In genomic region chr4:89299721-89300120, GRCm38 (mm10) we compare ENCODE assay signal across 24 mouse cellular contexts. TPM values are rescaled to one million over a fixed set of nuclear protein-coding genes. Genes with fewer than 3 reads are reported as not detected.
DNase-seq lines count a peak whose midpoint lies in the region; ATAC-seq and TF ChIP-seq lines count a peak whose summit lies in the region.
"Had no signal": no experiment of that assay in that cellular context is flagged by ENCODE, and none has a peak within 500 bp of the region (broad histone marks: within the 10 kb centered on the region; RNA-seq: fewer than 3 reads in every experiment).

No protein-coding gene starts in this region.

- no peak overlapping the region for H3K4me2 ChIP-seq in hindbrain, embryonic 14.5 days (replicated peaks)
- no peak overlapping the region for H3K4me2 ChIP-seq in midbrain, embryonic 11.5 days
- H3K4me2 ChIP-seq in midbrain, embryonic 13.5 days (replicated peaks), result no peak overlapping the region
- H3K4me2 ChIP-seq: embryonic facial prominence, embryonic 12.5 days; forebrain, embryonic 13.5 days; forebrain, embryonic 15.5 days had no signal

- no peak for ATAC-seq in hindbrain, embryonic 14.5 days (ENCODE audit: low FRiP score)
- no peak for ATAC-seq in midbrain, embryonic 11.5 days (ENCODE audit: low FRiP score)
- no peak for ATAC-seq in midbrain, embryonic 13.5 days
- ATAC-seq: activated CD4-positive, CD25-positive, alpha-beta regulatory T cell, adult 4 months; forebrain, embryonic 13.5 days; forebrain, embryonic 15.5 days; forebrain, postnatal 0 days; Patski had no signal

- no peak overlapping the region for H3K9ac ChIP-seq in hindbrain, embryonic 14.5 days
- no peak overlapping the region for H3K9ac ChIP-seq in midbrain, embryonic 11.5 days (ENCODE audit: low read length)
- no peak overlapping the region for H3K9ac ChIP-seq in midbrain, embryonic 13.5 days (replicated peaks)
- no peak overlapping the region for H3K9ac ChIP-seq in MEL (ENCODE audit: control insufficient read depth, low read depth, low read length, poor library complexity, severe bottlenecking)
- H3K9ac ChIP-seq: embryonic facial prominence, embryonic 12.5 days; forebrain, embryonic 13.5 days; forebrain, embryonic 15.5 days; forebrain, postnatal 0 days had no signal

- no peak overlapping the region for H3K4me3 ChIP-seq in hindbrain, embryonic 10.5 days
- H3K4me3 ChIP-seq in hindbrain, embryonic 14.5 days (replicated peaks; ENCODE audit: low read length), result no peak overlapping the region
- no peak overlapping the region for H3K4me3 ChIP-seq in midbrain, embryonic 11.5 days (ENCODE audit: low read depth, low read length)
- H3K4me3 ChIP-seq in midbrain, embryonic 13.5 days (replicated peaks), result no peak overlapping the region
- H3K4me3 ChIP-seq in MEL (ENCODE audit: control insufficient read depth in 1 of 2, insufficient read depth in 1 of 2, low read depth in 2 of 2, low read length in 2 of 2), result no peak overlapping the region
- H3K4me3 ChIP-seq: embryonic facial prominence, embryonic 10.5 days; embryonic facial prominence, embryonic 12.5 days; forebrain, embryonic 13.5 days; forebrain, embryonic 15.5 days had no signal

- peaks cover 23% of the 10 kb centered on the region for H3K79me2 ChIP-seq in MEL (ENCODE audit: control insufficient read depth, insufficient read depth, low read length, poor library complexity)

- WGBS in hindbrain, embryonic 10.5 days, result 2% methylated on average over 2 of the region's 2 CpGs
- 0% methylated on average over 2 of the region's 2 CpGs for WGBS in hindbrain, embryonic 14.5 days
- WGBS in midbrain, embryonic 11.5 days, result 1% methylated on average over 2 of the region's 2 CpGs
- 0% methylated on average over 2 of the region's 2 CpGs for WGBS in midbrain, embryonic 13.5 days

- TF ChIP-seq CTCF in MEL (IDR thresholded peaks at IDR 0.05 in 2 of 3, conservative IDR thresholded peaks at IDR 0.05 in 1 of 3; ENCODE audit: control insufficient read depth in 1 of 3, insufficient read depth in 1 of 3, low read depth in 2 of 3, low read length in 3 of 3, poor library complexity in 1 of 3, severe bottlenecking in 1 of 3), result no peak

- no peaks in the 10 kb centered on the region for H3K36me3 ChIP-seq in hindbrain, embryonic 10.5 days
- H3K36me3 ChIP-seq in hindbrain, embryonic 14.5 days (replicated peaks; ENCODE audit: control insufficient read depth, insufficient read depth), result no peaks in the 10 kb centered on the region
- H3K36me3 ChIP-seq in midbrain, embryonic 11.5 days (ENCODE audit: control insufficient read depth, insufficient read depth, low read length), result no peaks in the 10 kb centered on the region
- no peaks in the 10 kb centered on the region for H3K36me3 ChIP-seq in midbrain, embryonic 13.5 days
- H3K36me3 ChIP-seq in MEL (ENCODE audit: control insufficient read depth in 1 of 2, insufficient read depth in 2 of 2, low read length in 2 of 2), result peaks cover 33 to 36% of the 10 kb centered on the region in 2 experiments
- H3K36me3 ChIP-seq: embryonic facial prominence, embryonic 10.5 days; embryonic facial prominence, embryonic 12.5 days; forebrain, embryonic 15.5 days had no signal

- peaks cover 100% of the 10 kb centered on the region for H3K27me3 ChIP-seq in hindbrain, embryonic 10.5 days (ENCODE audit: insufficient read depth, poor library complexity, severe bottlenecking)
- peaks cover 97% of the 10 kb centered on the region for H3K27me3 ChIP-seq in hindbrain, embryonic 14.5 days (ENCODE audit: control insufficient read depth, insufficient read depth, low read length)
- peaks cover 89% of the 10 kb centered on the region for H3K27me3 ChIP-seq in midbrain, embryonic 11.5 days (ENCODE audit: control insufficient read depth, insufficient read depth, low read length)
- peaks cover 93% of the 10 kb centered on the region for H3K27me3 ChIP-seq in midbrain, embryonic 13.5 days
- no peaks in the 10 kb centered on the region for H3K27me3 ChIP-seq in MEL (ENCODE audit: control insufficient read depth in 1 of 2, insufficient read depth in 2 of 2, low read length in 2 of 2)
- H3K27me3 ChIP-seq: Patski had no signal

- no peak for TF ChIP-seq RAD21 in MEL (IDR thresholded peaks at IDR 0.05; ENCODE audit: low read depth, low read length)

- no peaks in the 10 kb centered on the region for H3K9me3 ChIP-seq in hindbrain, embryonic 10.5 days
- no peaks in the 10 kb centered on the region for H3K9me3 ChIP-seq in hindbrain, embryonic 14.5 days (ENCODE audit: control insufficient read depth, low read length)
- H3K9me3 ChIP-seq in midbrain, embryonic 11.5 days (ENCODE audit: control insufficient read depth, low read length), result no peaks in the 10 kb centered on the region
- H3K9me3 ChIP-seq in midbrain, embryonic 13.5 days, result no peaks in the 10 kb centered on the region
- no peaks in the 10 kb centered on the region for H3K9me3 ChIP-seq in MEL (replicated peaks; ENCODE audit: insufficient read depth, low read length)
- H3K9me3 ChIP-seq: embryonic facial prominence, embryonic 10.5 days; embryonic facial prominence, embryonic 12.5 days; forebrain, embryonic 13.5 days; forebrain, embryonic 15.5 days had no signal

- peak; percentile 5 for DNase-seq in hindbrain, embryonic 10.5 days (ENCODE audit: low spot score)
- DNase-seq in hindbrain, embryonic 14.5 days (ENCODE audit: low spot score), result no peak
- DNase-seq in midbrain, embryonic 11.5 days (ENCODE audit: low spot score, missing footprints), result peak; percentile 87
- DNase-seq in MEL (ENCODE audit: low read depth, low spot score), result peak; percentile 54
- no peak for DNase-seq in heart, adult 18-20 months
- DNase-seq: adrenal gland, adult 8-10 months; adrenal gland, postnatal 14 days; adrenal gland, postnatal 36 days; cerebellum, adult 11-12 months; cerebellum, adult 2 months; cerebellum, adult 9-10 months; cerebellum, postnatal 10 days; cerebellum, postnatal 25 days; forebrain, postnatal 0 days had no signal

- no peak overlapping the region for H3K27ac ChIP-seq in hindbrain, embryonic 10.5 days
- H3K27ac ChIP-seq in hindbrain, embryonic 14.5 days, result no peak overlapping the region
- H3K27ac ChIP-seq in midbrain, embryonic 11.5 days (ENCODE audit: low read depth, low read length), result no peak overlapping the region
- no peak overlapping the region for H3K27ac ChIP-seq in midbrain, embryonic 13.5 days
- no peak overlapping the region for H3K27ac ChIP-seq in MEL (ENCODE audit: control insufficient read depth, low read depth, low read length)
- H3K27ac ChIP-seq: embryonic facial prominence, embryonic 10.5 days; embryonic facial prominence, embryonic 12.5 days; forebrain, embryonic 13.5 days; forebrain, embryonic 15.5 days had no signal

- H3K4me1 ChIP-seq in hindbrain, embryonic 10.5 days (replicated peaks), result peaks cover 20% of the 10 kb centered on the region
- no peaks in the 10 kb centered on the region for H3K4me1 ChIP-seq in hindbrain, embryonic 14.5 days (replicated peaks; ENCODE audit: control insufficient read depth, insufficient read depth, low read length)
- H3K4me1 ChIP-seq in midbrain, embryonic 11.5 days (ENCODE audit: control insufficient read depth, insufficient read depth, low read length), result peaks cover 9% of the 10 kb centered on the region
- H3K4me1 ChIP-seq in midbrain, embryonic 13.5 days (replicated peaks), result peaks cover 10% of the 10 kb centered on the region
- peaks cover 5 to 8% of the 10 kb centered on the region in 2 experiments for H3K4me1 ChIP-seq in MEL (ENCODE audit: control insufficient read depth in 1 of 2, insufficient read depth in 2 of 2, low read length in 2 of 2)

- TF ChIP-seq EP300 in MEL (IDR thresholded peaks at IDR 0.05; ENCODE audit: low read depth in 1 of 2, low read length in 2 of 2), result peak in 1 of 2 experiments; percentile 62; a peak in 2 of 4 replicates

- no peak for TF ChIP-seq POLR2A in MEL (IDR thresholded peaks at IDR 0.05; ENCODE audit: control insufficient read depth in 1 of 2, insufficient read depth in 1 of 2, low read depth in 1 of 2, low read length in 2 of 2, poor library complexity in 1 of 2)

TF ChIP-seq in MEL, 35 proteins besides CTCF, POLR2A, EP300 and RAD21:
- TF ChIP-seq HCFC1 (IDR thresholded peaks at IDR 0.05; ENCODE audit: low read depth, low read length) (no peak), ZNF384 (IDR thresholded peaks at IDR 0.05; ENCODE audit: low read depth, low read length) (peak; percentile 72), GATA1 (IDR thresholded peaks at IDR 0.05; ENCODE audit: low read depth, low read length) (peak; percentile 74), RCOR1 (IDR thresholded peaks at IDR 0.05; ENCODE audit: low read depth, low read length) (peak; percentile 91)

RNA-seq across cellular contexts. Expression of gene Cdkn2a, which starts 5.3 kb away (rescaled TPM):
- polyA plus RNA-seq in hindbrain, embryonic 10.5 days (2016; fragmentation: Nextera tagmentation; extraction: Ambion mirVana), result not detected in 2 replicates
- not detected in 2 replicates for polyA plus RNA-seq in hindbrain, embryonic 14.5 days (2014; fragmentation: Nextera tagmentation; extraction: Ambion mirVana)
- polyA plus RNA-seq in midbrain, embryonic 11.5 days (2014; fragmentation: Nextera tagmentation; extraction: Ambion mirVana), result not detected in 2 replicates
- polyA plus RNA-seq in midbrain, embryonic 13.5 days (2015; fragmentation: Nextera tagmentation; extraction: Ambion mirVana), result not detected in 2 replicates
- total RNA-seq in MEL (2012; rRNA removed), result 163 and 196 TPM in 2 replicates
- polyA plus RNA-seq in MEL (2012; ENCODE audit: insufficient read depth in 1 of 2, insufficient read length in 2 of 2, low read depth in 1 of 2, low replicate concordance in 2 of 2, missing spikeins in 1 of 2), result 100 to 1,000 TPM in 1 of 2 experiments, not detected in 1; 355 TPM
- total RNA-seq in heart, adult 18-20 months (2021), result under 1 TPM; 0.30 to 0.59 TPM
- total RNA-seq: forebrain, postnatal 0 days had no signal
- polyA plus RNA-seq: C2C12; cerebellum, adult 2 months; embryonic facial prominence, embryonic 10.5 days; embryonic facial prominence, embryonic 12.5 days; embryonic facial prominence, embryonic 14.5 days; forebrain, embryonic 11.5 days; forebrain, embryonic 13.5 days; forebrain, embryonic 15.5 days; forebrain, postnatal 0 days had no signal

RNA-seq across cellular contexts. Expression of gene Cdkn2b, which starts 11.1 kb away (rescaled TPM):
- polyA plus RNA-seq in hindbrain, embryonic 10.5 days (2016; fragmentation: Nextera tagmentation; extraction: Ambion mirVana), result 0.54 and 2.2 TPM in 2 replicates
- 1.3 and 1.4 TPM in 2 replicates for polyA plus RNA-seq in hindbrain, embryonic 14.5 days (2014; fragmentation: Nextera tagmentation; extraction: Ambion mirVana)
- 0.15 TPM in 1 of 2 replicates, not detected in the other for polyA plus RNA-seq in midbrain, embryonic 11.5 days (2014; fragmentation: Nextera tagmentation; extraction: Ambion mirVana)
- 0.34 and 0.40 TPM in 2 replicates for polyA plus RNA-seq in midbrain, embryonic 13.5 days (2015; fragmentation: Nextera tagmentation; extraction: Ambion mirVana)
- total RNA-seq in MEL (2012; rRNA removed), result 2.5 and 3.2 TPM in 2 replicates
- polyA plus RNA-seq in MEL (2012; ENCODE audit: insufficient read depth in 1 of 2, insufficient read length in 2 of 2, low read depth in 1 of 2, low replicate concordance in 2 of 2, missing spikeins in 1 of 2), result 1 to 10 TPM in 1 of 2 experiments, not detected in 1; 1.9 TPM
- total RNA-seq in heart, adult 18-20 months (2021), result 1 to 10 TPM in 1 of 2 experiments, under 1 TPM in 1; 0.82 to 1.5 TPM
- polyA plus RNA-seq: C2C12 had no signal

Comparison
In these comparisons a context has a peak if more than half of its experiments do, and no peak if none do; other contexts are left out.
1. DNase-seq: peak in hindbrain, embryonic 10.5 days (single experiment), midbrain, embryonic 11.5 days (single experiment) and MEL (single experiment); none in hindbrain, embryonic 14.5 days (single experiment) and heart, adult 18-20 months (0 of 2).